Mouse (Mus musculus): ENCODE data around the gene Scgb1c1.

DNA sequence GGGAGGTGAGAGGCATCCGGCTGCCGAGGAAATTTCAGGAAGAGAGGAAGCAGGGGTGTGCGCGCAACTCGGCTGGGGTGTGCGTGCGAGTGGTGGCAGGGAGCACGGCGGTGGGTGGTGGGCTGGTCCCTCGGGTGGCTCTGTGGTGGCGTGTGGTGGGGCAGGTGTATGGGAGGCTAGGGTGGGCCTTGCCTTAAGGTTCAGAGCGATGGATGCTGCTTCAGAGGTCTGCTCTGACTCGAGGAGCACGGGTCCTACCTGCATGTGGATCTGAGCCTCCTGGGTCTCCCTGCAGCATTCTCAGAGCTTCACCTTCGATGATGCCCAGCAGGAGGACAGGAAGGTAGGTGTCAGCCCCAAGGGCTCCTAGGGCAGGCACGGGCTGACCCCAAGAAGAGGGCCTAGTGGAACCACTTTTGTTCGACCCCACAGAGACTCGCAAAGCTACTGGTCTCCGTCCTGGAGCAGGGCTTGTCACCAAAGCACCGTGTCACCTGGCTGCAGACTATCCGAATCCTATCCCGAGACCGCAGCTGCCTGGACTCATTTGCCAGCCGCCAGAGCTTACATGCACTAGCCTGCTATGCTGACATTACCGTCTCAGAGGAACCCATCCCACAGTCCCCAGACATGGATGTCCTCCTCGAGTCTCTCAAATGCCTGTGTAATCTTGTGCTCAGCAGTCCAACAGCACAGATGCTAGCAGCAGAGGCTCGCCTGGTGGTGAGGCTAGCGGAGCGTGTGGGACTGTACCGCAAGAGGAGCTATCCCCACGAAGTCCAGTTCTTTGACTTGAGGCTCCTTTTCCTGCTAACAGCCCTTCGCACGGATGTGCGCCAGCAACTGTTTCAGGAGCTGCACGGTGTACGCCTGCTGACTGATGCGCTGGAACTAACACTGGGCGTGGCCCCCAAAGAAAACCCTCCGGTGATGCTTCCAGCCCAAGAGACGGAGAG, 12.5 kb downstream of the Scgb1c1 start, which contains the start of gene Bet1l:
- TF ChIP-seq EP300 (IDR thresholded peaks at IDR 0.05; ENCODE audit: insufficient read depth, low read depth, low read length) = no peak
- no peak for TF ChIP-seq CTCF (IDR thresholded peaks at IDR 0.05)
- TF ChIP-seq POLR2A (IDR thresholded peaks at IDR 0.05; ENCODE audit: insufficient read depth, low read depth, low read length) = no peak

Measured in heart, adult 2 months (tissue).